Mouse (Mus musculus): ENCODE results near the gene Tchp. TPM values are rescaled to one million over a fixed set of nuclear protein-coding genes. Genes with fewer than 3 reads are reported as not detected.
A peak's percentile ranks its signal among the peaks of the same experiment; 100 is the strongest.

Tchp gene
- polyA plus RNA-seq, 1 experiment from 2014 or later, result 15.2 TPM

DNA sequence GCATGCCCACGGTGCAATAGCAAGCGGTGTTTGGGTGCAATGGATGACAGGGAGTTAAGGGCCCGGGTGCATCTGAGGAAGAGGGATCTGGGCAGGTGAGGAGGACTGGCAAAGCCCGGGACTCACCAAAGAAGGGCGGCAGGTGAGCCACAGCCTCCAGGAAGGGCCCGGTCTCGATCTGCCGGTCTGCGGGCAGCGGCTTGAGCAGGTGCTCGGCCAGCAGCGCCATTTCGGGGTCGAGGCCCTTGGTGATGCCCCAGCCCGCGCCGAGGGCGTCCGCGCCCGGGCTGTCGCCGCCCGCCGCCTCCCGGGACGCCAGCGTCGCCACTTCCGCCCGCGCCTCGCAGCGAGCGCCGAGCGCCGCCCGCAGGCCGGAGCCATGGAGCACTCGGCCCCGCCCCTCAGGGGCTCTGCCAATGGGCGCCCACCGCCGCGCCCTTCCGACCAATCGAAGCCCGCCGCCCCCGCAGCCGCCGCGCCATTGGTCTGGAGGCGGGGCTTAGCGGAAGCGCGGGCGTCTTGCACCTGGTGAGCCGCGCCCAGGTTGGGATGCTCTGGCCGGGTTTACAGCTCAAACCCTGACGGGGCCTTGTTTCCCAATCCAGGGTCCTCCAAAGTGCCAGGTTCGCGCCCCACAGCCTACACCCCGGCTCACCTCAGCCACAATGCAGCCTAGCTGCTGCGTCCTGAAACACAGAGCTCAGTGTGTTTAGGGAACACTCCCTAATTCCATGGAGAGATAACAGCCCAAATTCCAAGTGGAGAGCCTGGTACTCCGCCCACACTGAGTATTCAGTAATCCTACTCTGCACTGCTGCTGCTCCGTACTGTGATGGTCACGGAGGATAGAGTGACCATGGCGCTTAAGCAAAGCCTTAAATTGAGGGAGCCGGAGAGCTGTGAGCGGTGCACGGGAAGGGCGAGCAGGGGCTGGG lies 16.7 kb upstream of the Tchp start, which contains the start of gene Gltp:
Gene Gltp (minus strand): TSS at position 352 of the 935 bp plus-strand sequence.
- no peaks in the 10 kb centered on the region for H3K27me3 ChIP-seq (ENCODE audit: control insufficient read depth, insufficient read depth, low read length)
- WGBS, result 5% methylated on average over 64 of the region's 75 CpGs
- H3K9me3 ChIP-seq (ENCODE audit: control insufficient read depth, low read length), result no peaks in the 10 kb centered on the region
- H3K4me2 ChIP-seq (ENCODE audit: low read depth, low read length), result peak within 1 kb of the TSS; percentile 87
- H3K9ac ChIP-seq (replicated peaks; ENCODE audit: low read depth, low read length), result peak within 1 kb of the TSS; percentile 84
- H3K27ac ChIP-seq (ENCODE audit: low read depth, low read length), result no peak within 1 kb of the TSS
- peak; percentile 97 for ATAC-seq (ENCODE audit: low read depth)
- H3K4me3 ChIP-seq (ENCODE audit: low read depth, low read length), result peak within 1 kb of the TSS; percentile 77
- peaks cover 11% of the 10 kb centered on the region for H3K4me1 ChIP-seq (ENCODE audit: control insufficient read depth, insufficient read depth, low read length)
- no peaks in the 10 kb centered on the region for H3K36me3 ChIP-seq (ENCODE audit: control insufficient read depth, insufficient read depth, low read length)

DNA sequence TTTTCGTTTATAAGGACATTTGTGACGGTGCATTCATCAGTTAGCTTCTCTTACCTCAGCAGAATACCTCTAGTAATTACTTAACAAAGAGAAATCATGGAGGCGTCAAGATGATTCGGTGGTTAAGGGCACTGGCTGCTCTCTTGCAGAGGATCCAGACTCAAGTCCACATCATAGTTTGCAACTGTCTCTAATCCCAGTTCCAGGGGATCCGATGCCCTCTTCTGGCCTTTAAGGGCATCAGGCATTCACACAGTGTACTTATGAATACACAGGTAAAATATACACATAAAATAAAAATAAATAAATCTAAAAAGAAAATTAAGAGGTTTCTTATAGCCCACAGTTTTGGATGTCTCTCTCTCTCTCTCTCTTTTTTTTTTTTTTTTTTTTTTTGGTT lies 11.8 kb upstream of the Tchp start:
- Histone ChIP-seq H3K36me3 (ENCODE audit: control insufficient read depth, insufficient read depth, low read length) (no peaks in the 10 kb centered on the region), H3K4me2 (ENCODE audit: low read depth, low read length) (no peak overlapping the region), H3K4me3 (ENCODE audit: low read depth, low read length) (no peak overlapping the region), H3K27me3 (ENCODE audit: control insufficient read depth, insufficient read depth, low read length) (no peaks in the 10 kb centered on the region), H3K4me1 (ENCODE audit: control insufficient read depth, insufficient read depth, low read length) (no peaks in the 10 kb centered on the region), H3K9ac (replicated peaks; ENCODE audit: low read depth, low read length) (no peak overlapping the region), H3K27ac (ENCODE audit: low read depth, low read length) (no peak overlapping the region), H3K9me3 (ENCODE audit: control insufficient read depth, low read length) (no peaks in the 10 kb centered on the region)
- WGBS, result 75% methylated on average over 5 of the region's 5 CpGs
- ATAC-seq (ENCODE audit: low read depth), result no peak

DNA sequence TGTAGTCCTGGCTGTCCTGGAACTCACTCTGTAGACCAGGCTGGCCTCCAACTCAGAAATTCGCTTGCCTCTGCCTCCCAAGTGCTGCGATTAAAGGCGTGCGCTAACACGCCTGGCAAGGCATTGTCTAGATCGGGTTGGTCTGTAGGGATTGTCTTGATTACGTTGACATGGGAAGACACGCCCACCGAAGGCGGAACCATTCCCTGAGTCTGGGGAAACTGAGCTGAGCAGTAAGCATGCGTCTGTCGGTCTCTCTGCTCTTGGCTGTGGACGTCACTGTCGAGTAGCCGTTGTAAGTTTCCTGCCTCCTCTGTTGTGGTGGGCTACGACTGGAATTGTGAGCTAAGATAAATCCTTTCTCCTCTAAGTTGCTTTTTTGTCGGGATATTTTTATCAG lies 10.6 kb upstream of the Tchp start:
- H3K9me3 ChIP-seq (ENCODE audit: control insufficient read depth, low read length), result no peaks in the 10 kb centered on the region
- no peak for ATAC-seq (ENCODE audit: low read depth)
- 84% methylated on average over 17 of the region's 17 CpGs for WGBS
- no peaks in the 10 kb centered on the region for H3K27me3 ChIP-seq (ENCODE audit: control insufficient read depth, insufficient read depth, low read length)
- no peak overlapping the region for H3K27ac ChIP-seq (ENCODE audit: low read depth, low read length)
- no peak overlapping the region for H3K9ac ChIP-seq (replicated peaks; ENCODE audit: low read depth, low read length)
- H3K36me3 ChIP-seq (ENCODE audit: control insufficient read depth, insufficient read depth, low read length), result no peaks in the 10 kb centered on the region
- H3K4me3 ChIP-seq (ENCODE audit: low read depth, low read length), result no peak overlapping the region
- H3K4me1 ChIP-seq (ENCODE audit: control insufficient read depth, insufficient read depth, low read length), result no peaks in the 10 kb centered on the region
- H3K4me2 ChIP-seq (ENCODE audit: low read depth, low read length), result no peak overlapping the region

DNA sequence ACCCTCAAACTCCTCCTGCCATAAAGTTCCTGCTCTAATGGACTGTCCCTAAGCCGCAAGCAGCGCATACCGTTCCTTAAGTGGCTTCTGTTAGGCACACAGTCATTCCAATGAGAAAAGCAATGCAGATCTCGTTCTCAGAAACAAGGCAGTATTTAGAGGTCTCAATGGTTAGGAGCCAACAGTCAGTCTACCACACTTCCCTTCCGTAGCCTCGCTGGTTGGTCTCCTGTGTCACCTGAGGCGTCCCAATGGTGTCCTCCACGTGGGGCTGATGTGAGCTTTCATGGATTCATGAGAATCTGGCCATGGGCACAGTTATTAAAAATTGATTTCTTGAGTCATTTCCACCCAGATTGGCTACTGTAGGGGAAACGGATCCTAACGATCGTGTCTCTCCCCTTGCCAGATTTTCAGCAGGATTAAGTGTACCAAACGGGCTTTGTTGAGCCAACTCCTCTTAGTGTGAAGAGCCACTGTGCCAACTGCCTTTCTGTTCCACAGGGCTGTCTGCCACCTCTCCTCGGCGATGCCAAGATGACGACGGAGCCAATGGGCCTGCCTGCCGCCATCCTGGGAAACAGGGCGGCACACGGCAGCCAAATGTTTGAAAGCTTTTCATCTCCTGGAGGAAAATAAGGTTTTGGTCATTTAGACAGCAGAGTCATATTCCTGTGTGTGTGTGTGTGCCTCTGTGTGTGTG lies 9.4 kb upstream of the Tchp start:
- no peak overlapping the region for H3K4me3 ChIP-seq (ENCODE audit: low read depth, low read length)
- no peaks in the 10 kb centered on the region for H3K4me1 ChIP-seq (ENCODE audit: control insufficient read depth, insufficient read depth, low read length)
- H3K27me3 ChIP-seq (ENCODE audit: control insufficient read depth, insufficient read depth, low read length), result no peaks in the 10 kb centered on the region
- H3K9me3 ChIP-seq (ENCODE audit: control insufficient read depth, low read length), result no peaks in the 10 kb centered on the region
- ATAC-seq (ENCODE audit: low read depth), result no peak
- no peak overlapping the region for H3K4me2 ChIP-seq (ENCODE audit: low read depth, low read length)
- H3K9ac ChIP-seq (replicated peaks; ENCODE audit: low read depth, low read length), result no peak overlapping the region
- 86% methylated on average over 19 of the region's 19 CpGs for WGBS
- H3K36me3 ChIP-seq (ENCODE audit: control insufficient read depth, insufficient read depth, low read length), result no peaks in the 10 kb centered on the region
- no peak overlapping the region for H3K27ac ChIP-seq (ENCODE audit: low read depth, low read length)

DNA sequence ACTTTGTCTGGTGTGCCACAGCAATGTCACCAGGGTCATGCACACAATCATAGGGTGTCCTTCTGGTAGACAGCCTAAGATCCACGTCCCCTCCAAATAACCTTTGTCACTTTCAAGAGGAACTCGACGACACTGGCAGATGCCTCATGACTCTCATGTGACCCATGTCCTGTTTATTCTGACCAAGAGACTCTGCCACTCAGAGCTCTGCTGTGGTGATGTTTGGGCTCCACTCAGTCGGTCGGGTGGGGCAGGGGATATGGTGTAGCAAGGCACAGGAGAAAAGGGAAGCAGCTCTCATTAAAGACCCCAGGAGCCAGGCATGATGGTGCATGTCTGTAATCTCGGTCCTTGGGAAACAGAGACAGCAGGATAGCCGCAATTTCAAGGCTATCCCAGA lies 8.5 kb upstream of the Tchp start:
- Histone ChIP-seq H3K27ac (ENCODE audit: low read depth, low read length) (no peak overlapping the region), H3K9me3 (ENCODE audit: control insufficient read depth, low read length) (no peaks in the 10 kb centered on the region), H3K4me2 (ENCODE audit: low read depth, low read length) (no peak overlapping the region), H3K4me3 (ENCODE audit: low read depth, low read length) (no peak overlapping the region), H3K4me1 (ENCODE audit: control insufficient read depth, insufficient read depth, low read length) (no peaks in the 10 kb centered on the region), H3K36me3 (ENCODE audit: control insufficient read depth, insufficient read depth, low read length) (no peaks in the 10 kb centered on the region), H3K27me3 (ENCODE audit: control insufficient read depth, insufficient read depth, low read length) (no peaks in the 10 kb centered on the region), H3K9ac (replicated peaks; ENCODE audit: low read depth, low read length) (no peak overlapping the region)
- ATAC-seq (ENCODE audit: low read depth), result no peak
- whole genome bisulfite sequencing, result 61% methylated on average over 7 of the region's 7 CpGs

DNA sequence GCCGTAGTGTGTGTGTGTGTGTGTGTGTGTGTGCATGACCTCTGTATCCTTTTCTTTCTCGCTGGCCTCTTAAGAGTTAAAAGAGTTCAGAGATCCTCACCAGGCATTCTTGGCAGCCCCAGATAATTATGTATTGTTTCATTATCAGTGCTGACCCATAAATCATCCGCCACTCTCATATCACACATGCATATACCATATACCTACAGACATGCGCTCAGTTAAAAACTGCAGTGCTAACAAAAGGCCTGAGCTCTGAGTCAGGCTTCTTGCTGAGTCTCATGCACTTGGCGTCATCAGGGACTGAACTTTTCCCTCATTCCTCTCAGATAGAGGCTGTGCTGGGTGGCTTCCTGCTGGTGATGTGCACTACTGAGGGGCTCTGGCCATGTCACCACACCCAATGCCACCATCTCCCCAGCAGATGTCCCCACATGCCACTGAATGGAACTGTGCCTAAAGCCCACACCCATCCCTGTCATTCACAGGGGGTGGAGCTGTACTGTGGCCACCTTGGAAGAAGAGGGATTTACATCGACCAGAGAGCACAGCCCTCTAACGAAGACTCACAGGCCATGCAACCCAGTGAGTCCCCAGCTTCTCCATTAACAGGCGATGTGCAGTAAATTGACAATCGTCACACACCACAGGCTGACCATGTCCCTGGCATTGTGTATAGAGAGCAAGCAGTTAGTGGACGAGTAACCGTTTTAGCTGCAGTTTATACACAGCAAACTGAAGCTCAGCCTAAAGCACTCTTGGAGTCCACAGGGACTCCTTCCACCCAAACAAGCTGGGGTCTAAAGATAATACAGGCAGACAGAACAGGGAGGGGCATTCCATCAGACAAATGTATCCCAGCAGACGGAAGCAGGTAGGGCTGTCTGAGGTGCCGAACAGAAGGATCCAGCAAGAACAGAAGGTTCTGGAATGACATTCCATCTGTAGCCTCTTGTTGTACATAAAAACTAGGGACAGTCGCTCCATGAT lies 4.9 kb upstream of the Tchp start:
- H3K4me3 ChIP-seq (ENCODE audit: low read depth, low read length), result no peak overlapping the region
- ATAC-seq (ENCODE audit: low read depth), result no peak
- no peaks in the 10 kb centered on the region for H3K9me3 ChIP-seq (ENCODE audit: control insufficient read depth, low read length)
- H3K27ac ChIP-seq (ENCODE audit: low read depth, low read length), result no peak overlapping the region
- H3K4me1 ChIP-seq (ENCODE audit: control insufficient read depth, insufficient read depth, low read length), result no peaks in the 10 kb centered on the region
- no peak overlapping the region for H3K4me2 ChIP-seq (ENCODE audit: low read depth, low read length)
- no peaks in the 10 kb centered on the region for H3K27me3 ChIP-seq (ENCODE audit: control insufficient read depth, insufficient read depth, low read length)
- H3K36me3 ChIP-seq (ENCODE audit: control insufficient read depth, insufficient read depth, low read length), result no peaks in the 10 kb centered on the region
- H3K9ac ChIP-seq (replicated peaks; ENCODE audit: low read depth, low read length), result no peak overlapping the region
- WGBS, result 64% methylated on average over 14 of the region's 14 CpGs

DNA sequence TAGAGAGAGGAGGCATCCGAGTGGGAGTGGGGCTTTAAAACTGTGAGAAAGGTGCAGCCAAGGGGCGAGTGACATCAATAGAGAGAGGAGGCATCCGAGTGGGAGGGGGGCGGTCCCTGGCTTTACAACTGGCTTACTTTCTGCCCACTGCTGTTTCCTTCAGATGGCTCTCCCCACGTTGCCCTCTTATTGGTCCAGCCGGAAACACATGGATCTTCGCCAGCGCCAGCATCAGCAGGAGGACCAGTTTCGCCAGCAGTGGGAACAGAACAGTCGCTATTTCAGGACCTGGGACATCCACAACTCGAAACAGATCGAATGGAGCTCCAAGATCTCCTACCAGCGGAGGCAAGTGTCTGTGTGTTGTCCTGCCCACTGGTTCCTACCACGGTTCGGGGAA lies 931 bp downstream of the Tchp start:
- H3K27ac ChIP-seq (ENCODE audit: low read depth, low read length), result no peak overlapping the region
- 48% methylated on average over 15 of the region's 15 CpGs for WGBS
- H3K4me2 ChIP-seq (ENCODE audit: low read depth, low read length), result peak overlapping the region; percentile 58
- H3K4me3 ChIP-seq (ENCODE audit: low read depth, low read length), result peak overlapping the region; percentile 75
- peaks cover 7% of the 10 kb centered on the region for H3K4me1 ChIP-seq (ENCODE audit: control insufficient read depth, insufficient read depth, low read length)
- no peak overlapping the region for H3K9ac ChIP-seq (replicated peaks; ENCODE audit: low read depth, low read length)
- ATAC-seq (ENCODE audit: low read depth), result no peak
- no peaks in the 10 kb centered on the region for H3K27me3 ChIP-seq (ENCODE audit: control insufficient read depth, insufficient read depth, low read length)
- H3K36me3 ChIP-seq (ENCODE audit: control insufficient read depth, insufficient read depth, low read length), result peaks cover 17% of the 10 kb centered on the region
- no peaks in the 10 kb centered on the region for H3K9me3 ChIP-seq (ENCODE audit: control insufficient read depth, low read length)

DNA sequence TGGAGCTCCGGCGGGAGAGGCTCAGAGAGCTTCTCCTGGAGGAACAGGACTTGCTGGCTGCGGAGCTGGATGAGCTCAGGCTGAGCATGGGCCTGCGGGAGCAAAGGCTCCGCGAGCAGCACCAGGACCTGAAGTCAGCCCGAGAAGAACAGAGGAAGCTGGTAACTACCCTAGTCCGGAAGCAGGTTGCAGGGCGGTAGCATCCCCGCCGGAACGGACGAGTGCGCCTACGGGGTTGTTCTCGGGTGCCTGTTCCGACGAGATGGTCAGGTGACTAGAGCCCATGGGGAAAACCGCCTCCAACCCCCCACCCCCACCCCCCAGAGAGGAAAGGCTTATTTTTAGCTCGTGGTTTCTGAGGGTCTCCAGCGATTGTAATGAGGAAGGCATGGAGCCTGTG lies 1.8 kb downstream of the Tchp start:
- Histone ChIP-seq H3K4me1 (ENCODE audit: control insufficient read depth, insufficient read depth, low read length) (peaks cover 7% of the 10 kb centered on the region), H3K27me3 (ENCODE audit: control insufficient read depth, insufficient read depth, low read length) (no peaks in the 10 kb centered on the region), H3K27ac (ENCODE audit: low read depth, low read length) (no peak overlapping the region), H3K9me3 (ENCODE audit: control insufficient read depth, low read length) (no peaks in the 10 kb centered on the region), H3K4me3 (ENCODE audit: low read depth, low read length) (no peak overlapping the region), H3K4me2 (ENCODE audit: low read depth, low read length) (no peak overlapping the region), H3K36me3 (ENCODE audit: control insufficient read depth, insufficient read depth, low read length) (peaks cover 25% of the 10 kb centered on the region), H3K9ac (replicated peaks; ENCODE audit: low read depth, low read length) (no peak overlapping the region)
- WGBS, result 94% methylated on average over 21 of the region's 21 CpGs
- no peak for ATAC-seq (ENCODE audit: low read depth)
